Mouse (Mus musculus) spleen, embryonic (tissue): Measurements from ENCODE around the gene Slc44a2.
"Not testable (repeated sequence)": the region's sequence is repeated elsewhere in the genome, so short reads cannot be mapped to it uniquely, and the experiment has no call there.

Experiments
- CTCF ChIA-PET: fragments of 350-600 bp; sonication (Branson Sonifier 250); formaldehyde crosslinking; loops from one replicate; lab custom pipeline; 2022; lab: Charles Lee

Slc44a2 gene

GRCm38 (mm10) chr9:21320619-21321512 lies at the start of gene Slc44a2:
Gene Slc44a2, plus strand, starts transcription at chr9:21320698.
- CTCF ChIA-PET: interaction anchor here (1.0 kb wide), 1 partner anchor 12 kb away, joined by 4 read pairs; no protein-coding TSS in a partner anchor

DNA sequence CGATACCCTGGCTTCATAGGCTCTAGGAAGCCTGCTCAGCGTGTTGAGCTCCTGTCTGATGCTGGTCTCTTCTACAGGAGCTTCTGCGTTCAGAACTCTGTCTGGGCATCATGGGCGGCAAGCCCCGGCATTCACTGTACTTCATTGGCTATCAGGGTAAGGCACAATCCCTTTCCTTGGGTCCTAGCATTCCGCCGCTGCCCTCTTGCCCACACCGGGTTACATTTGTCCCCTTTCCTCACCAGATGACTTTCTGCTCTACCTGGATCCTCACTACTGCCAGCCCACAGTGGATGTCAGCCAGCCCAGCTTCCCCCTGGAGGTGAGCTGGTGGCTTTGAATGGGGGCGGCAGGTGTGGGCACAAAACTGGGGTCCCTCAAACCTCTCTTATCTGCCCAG lies 48.1 kb upstream of the Slc44a2 start:
- CTCF ChIA-PET: no interaction called here

DNA sequence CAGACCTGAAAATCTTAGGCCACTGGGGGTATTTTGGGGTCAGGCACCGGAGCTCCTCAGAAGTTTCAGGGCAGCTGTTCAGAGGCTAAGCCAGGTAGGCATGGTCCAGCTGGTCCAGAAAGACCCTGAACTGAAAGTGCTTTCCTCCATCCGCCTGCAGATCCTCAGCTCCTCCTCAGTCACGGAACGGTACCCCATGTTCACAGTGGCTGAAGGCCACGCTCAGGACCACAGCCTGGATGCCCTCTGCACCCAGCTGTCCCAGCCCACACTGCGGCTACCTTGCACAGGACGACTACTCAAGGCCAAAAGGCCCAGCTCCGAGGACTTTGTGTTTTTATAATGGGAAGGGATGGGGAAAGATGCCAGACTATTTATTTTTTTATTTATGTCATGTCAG lies 47.4 kb upstream of the Slc44a2 start:
- CTCF ChIA-PET: interaction anchor here (0.7 kb wide), 1 partner anchor 9 kb away, joined by 4 read pairs; no protein-coding TSS in a partner anchor

DNA sequence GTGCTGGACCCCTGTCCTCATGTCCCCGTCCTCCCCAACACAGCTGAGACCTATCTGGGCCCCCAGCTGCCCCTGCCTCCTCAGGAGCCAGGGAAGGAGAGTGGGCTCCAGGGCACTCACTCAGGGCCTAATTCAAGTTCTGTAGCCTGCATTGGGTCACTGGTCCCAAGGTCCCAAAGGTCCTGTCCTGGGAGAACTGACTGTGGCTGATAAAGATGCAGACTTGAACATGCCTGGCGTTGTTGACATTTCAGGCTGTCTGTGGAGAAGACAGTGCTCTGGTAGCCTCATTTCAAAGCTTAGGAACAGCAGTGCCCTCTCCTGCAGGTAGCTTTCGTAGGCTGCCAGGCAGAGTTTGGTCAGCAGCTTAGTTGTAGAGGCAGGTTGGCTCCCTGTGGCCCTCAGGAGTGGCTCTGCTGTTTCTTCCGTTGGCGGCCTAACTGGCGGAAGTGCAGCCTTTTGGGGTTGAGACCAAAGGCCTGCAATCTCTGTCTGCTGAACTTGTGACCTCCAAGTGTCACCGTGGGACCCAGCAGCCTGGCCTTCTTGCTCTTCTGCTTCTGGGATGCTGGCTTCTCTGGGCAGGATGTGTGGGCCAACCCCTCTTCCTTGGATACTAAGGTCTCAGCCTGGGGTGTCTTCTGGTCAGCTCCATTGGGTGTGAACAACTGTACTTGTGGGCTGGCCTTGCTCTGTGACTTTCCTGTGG lies 46.8 kb upstream of the Slc44a2 start:
- CTCF ChIA-PET: interaction anchor here (0.7 kb wide), 1 partner anchor 8 kb away, joined by 4 read pairs; no protein-coding TSS in a partner anchor

GRCm38 (mm10) chr9:21274336-21274735 lies 46.2 kb upstream of the Slc44a2 start:
- CTCF ChIA-PET: interaction anchor here (0.7 kb wide), 1 partner anchor 13 kb away, joined by 3 read pairs; the partner anchor contains the start of gene Kri1

- CTCF ChIA-PET: interaction anchor here (0.7 kb wide), 1 partner anchor 12 kb away, joined by 3 read pairs; the partner anchor contains the start of gene Kri1
These were observed 45.3 kb upstream of the Slc44a2 start for GRCm38 (mm10) chr9:21275013-21275710.

DNA sequence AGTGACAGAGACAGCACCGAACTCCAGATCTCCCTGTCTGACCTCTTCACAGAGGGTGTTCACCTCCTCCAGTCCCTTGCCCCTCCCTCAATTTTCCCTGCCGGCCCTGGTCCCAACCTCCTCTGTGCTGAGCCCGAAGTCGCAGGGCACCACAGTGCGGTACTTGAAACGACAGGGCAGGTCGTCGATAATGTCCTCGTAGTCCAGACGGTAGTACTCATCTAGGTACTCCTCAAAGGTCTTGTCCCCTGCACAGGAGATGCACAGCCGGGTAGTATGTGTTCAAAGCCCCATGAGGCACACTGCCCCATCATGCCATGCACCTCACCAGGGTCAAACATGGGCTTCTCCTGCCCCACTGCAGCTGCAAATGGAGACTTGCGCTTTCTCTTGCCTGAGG lies 44.8 kb upstream of the Slc44a2 start:
- CTCF ChIA-PET: no interaction called here

DNA sequence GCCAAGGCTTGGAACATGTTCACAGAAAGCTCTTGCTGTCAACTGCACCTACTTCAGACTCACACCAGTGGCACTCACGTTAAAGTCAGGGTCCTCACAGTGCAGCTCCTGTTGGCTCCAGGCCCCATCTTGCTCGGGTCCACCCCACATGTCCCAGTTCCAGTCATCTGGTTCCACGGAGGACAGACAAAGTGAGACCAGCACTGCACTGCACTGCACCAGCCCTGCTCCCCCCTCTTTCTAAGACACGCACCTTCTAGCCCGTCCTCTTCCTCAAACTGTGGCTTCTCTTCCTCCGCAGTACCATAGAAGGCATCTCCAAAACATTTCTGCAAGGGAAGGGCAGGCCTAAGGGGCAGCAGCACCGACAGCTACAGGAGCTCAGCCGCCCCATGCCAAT lies 44.2 kb upstream of the Slc44a2 start:
- CTCF ChIA-PET: interaction anchor here (0.8 kb wide), 1 partner anchor 11 kb away, joined by 3 read pairs; the partner anchor contains the start of gene Kri1

GRCm38 (mm10) chr9:21277776-21278175 lies 42.7 kb upstream of the Slc44a2 start:
- CTCF ChIA-PET: interaction anchor here (0.6 kb wide), 1 partner anchor 82 kb away, joined by 6 read pairs; no protein-coding TSS in a partner anchor

DNA sequence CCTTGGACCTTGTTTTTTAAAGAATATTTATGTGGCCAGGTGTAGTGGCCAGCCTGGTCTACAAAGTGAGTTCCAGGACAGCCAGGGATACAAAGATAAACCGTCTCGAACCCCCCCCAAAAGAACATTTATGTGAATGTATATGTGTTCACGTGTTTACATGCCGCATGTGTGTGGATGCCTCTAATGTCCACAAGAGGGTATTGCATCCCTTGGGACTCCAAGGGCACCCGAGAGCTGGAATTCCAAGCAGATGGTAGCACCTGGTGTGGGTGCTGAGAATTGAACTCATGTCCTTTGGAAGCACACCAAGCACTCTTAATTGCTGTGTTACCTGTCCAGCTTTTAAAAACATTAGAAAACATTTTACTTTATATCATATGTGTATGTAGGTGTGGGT lies 36.9 kb upstream of the Slc44a2 start:
- CTCF ChIA-PET: interaction anchor here (0.6 kb wide), 1 partner anchor 153 kb away, joined by 6 read pairs; no protein-coding TSS in a partner anchor

DNA sequence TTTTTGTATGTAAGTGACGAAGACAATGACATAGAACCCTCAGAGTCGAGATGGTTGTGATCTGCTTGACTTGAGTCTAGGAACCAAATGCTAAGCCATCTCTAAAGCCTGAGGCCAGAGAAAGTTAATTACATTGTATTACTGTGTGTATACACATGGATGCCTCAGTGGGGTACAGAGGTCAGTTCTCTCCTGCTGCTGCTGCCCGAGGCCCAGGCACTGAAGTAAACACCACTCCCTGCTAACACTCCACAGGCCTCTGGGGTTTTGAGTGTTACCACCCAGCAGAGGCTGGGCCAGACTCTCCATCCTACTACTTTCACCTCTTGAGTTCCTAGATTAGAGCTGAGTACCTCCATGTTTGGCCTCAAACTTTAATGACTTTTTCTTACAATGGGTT lies 36.5 kb upstream of the Slc44a2 start:
- CTCF ChIA-PET: interaction anchor here (0.6 kb wide), 2 partner anchors 26 to 185 kb away, joined by 3 to 4 read pairs; no protein-coding TSS in a partner anchor

GRCm38 (mm10) chr9:21286753-21287152 lies 33.7 kb upstream of the Slc44a2 start:
- CTCF ChIA-PET: no interaction called here

DNA sequence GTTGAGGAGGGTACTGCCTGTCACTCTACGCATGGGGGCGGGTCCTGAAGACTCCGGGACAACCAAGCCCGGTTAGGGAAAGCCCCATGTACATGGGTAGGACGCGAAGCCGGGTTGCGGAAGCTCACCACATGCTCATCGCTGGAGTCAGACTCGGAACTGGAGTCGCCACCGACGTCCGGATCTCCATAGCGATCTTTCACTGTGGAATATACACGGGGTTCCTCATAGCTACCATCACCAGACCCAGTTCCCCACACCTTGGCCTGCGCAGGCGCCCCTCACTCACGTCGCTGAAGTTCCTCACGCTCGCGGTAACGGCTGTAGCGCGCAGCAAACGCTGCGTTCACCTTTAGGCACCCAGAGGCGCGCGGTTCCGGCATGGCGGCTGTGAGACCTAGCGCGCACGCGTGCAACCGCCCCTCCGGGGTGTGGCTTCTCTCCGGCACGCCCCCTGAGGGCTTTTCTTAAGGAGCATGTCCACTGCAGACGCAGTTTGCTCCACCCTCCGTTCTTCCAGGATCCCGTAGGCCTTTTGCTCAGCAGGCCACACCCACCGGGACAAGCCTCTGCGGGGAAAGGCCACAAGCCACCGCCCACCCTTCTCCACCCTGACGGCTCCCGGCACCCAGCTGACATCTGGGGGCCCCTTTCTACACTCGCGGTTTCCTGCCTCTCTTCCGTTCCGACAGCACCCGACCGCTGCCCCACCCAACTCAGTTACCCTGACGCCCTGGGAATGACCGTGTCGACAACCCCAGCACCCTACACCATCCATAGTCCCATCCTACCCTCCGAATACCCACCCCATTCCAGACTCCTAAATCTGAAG lies 32.7 kb upstream of the Slc44a2 start, which contains the start of gene Kri1:
Kri1 (minus strand) TSS at position 399 of the 832 bp plus-strand sequence.
- CTCF ChIA-PET: interaction anchor here (0.8 to 1.1 kb wide), 2 partner anchors 11 to 13 kb away, joined by 3 read pairs; no protein-coding TSS in a partner anchor

DNA sequence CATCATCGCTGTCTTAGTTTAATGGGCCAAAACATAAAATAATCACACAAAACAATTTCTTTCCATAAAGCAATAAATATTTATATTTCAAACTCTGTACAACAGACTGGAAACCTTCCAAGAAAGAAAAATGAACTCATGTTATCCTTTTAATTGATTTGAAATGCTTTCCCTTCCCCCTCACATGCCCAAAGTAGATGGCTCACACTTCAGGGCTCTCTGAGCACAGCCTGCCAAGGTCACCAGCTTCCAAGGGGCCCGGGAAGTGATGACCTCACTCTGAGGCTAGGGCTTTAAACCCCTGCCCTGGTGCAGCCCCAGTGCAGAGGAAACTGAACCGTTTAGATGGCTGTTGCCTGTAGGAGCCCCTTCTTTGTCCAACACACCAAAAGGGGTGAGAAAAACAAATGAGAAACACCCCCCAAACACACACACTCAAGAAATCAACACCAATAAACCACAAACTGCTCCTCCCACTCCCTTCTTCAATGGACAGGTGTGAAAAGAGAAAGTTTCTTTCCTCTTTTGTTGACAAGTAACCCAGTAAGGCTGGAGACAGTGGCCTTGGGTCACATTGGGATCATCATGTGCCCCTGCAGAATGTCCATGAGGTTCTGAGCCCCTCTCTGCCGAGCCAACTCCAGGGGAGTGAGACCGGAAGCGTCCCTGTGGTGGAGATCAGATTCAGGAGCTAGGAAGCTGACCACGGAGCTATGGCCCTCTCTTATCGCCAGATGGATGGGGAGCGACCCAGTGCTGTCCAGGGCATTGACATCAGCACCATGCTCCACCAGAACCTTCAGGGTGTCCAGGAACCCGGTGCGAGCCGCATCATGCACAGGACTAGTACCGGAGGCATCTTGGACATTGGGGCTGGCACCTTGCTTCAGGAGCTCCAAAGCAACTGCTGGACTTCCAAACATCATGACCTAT lies 31.8 kb upstream of the Slc44a2 start:
- CTCF ChIA-PET: interaction anchor here (0.6 kb wide), 2 partner anchors 24 to 68 kb away, joined by 3 to 8 read pairs; no protein-coding TSS in a partner anchor

GRCm38 (mm10) chr9:21289337-21289671 lies 31.2 kb upstream of the Slc44a2 start:
- CTCF ChIA-PET: interaction anchor here (0.6 kb wide), 1 partner anchor 68 kb away, joined by 8 read pairs; no protein-coding TSS in a partner anchor

DNA sequence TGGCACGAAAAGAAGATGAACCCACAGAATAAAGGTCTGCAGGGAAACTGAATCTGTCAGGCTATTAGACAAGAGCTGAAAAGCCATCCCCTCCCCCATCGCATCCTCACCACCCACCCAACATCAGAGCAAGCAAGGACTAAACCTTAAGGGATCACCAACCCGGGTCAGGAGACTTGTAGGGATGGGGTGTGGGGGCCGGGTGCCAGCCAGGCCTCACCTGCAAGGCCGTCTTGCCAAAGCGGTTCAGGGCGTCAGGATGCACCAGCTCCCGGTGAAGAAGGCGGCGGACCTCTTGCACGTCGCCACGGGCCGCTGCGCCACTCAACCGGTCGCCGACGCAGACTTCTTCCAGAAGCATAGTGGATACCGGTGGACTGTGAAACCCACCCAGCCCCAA lies 29.9 kb upstream of the Slc44a2 start:
- CTCF ChIA-PET: interaction anchor here (0.6 to 0.9 kb wide), 4 partner anchors 11 to 139 kb away, joined by 3 to 8 read pairs (median 6); no protein-coding TSS in a partner anchor

DNA sequence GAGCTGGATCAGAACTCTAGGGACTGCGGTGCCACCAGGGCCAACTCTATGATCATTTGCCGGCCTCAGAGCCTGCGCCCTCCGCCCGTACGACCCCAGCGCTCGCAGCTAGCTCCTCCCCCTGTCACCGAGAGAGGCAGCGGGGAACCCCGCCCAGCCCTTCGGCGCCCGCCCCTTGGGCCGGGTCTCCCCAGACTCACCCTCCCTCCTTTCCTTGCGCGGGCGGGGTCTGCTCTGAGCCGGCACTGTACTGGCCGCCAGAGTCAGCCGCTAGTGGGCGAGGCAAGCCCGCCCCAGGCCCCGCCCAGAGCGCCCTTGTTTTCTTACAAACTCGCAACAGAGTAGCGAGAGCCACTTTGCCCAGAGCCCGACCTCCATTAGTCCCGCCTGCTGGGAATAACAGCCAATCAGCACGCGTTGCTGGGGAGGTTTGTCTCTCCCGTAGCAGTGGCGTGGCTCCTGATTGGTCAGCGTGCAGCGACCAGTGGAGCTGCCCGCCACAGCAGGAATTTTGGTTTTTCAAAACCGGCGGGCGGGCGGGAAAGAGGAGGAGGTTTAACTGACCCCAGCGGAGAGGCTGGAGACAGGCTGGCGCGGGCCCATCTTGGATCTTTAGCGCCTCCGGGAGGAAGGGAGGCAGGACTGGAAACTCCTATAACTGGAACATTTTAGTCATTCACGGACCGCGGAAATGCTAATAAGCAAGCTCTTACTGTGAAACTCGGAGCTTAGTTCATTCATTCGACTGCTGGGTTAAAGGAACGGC lies 29.3 kb upstream of the Slc44a2 start, which contains the start of gene Cdkn2d:
Cdkn2d (minus strand) TSS at position 386 of the 766 bp plus-strand sequence.
- CTCF ChIA-PET: interaction anchor here (0.6 to 0.7 kb wide), 3 partner anchors 11 to 140 kb away, joined by 3 to 8 read pairs (median 6); no protein-coding TSS in a partner anchor

DNA sequence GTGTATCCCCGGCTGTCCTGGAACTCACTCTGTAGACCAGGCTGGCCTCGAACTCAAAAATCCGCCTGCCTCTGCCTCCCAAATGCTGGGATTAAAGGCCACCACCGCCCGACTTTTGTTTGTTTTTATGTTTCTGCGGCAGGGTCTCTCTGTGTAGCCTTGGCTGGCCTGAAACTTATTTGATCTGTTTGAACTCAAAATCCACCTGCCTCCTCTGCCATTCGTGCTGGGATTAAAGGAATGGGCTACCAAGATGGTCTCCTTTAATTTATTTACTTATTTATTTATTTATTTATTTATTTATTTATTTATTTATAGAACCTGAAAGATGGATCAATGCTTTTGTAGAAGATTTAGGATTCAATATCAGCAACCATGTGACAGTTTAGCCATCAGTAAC lies 28.6 kb upstream of the Slc44a2 start:
- CTCF ChIA-PET: not testable (repeated sequence)
